Mouse (Mus musculus) gastrocnemius, adult 8-10 months (tissue): ENCODE results near the gene Casz1. TPM values are rescaled to one million over a fixed set of nuclear protein-coding genes. Genes with fewer than 3 reads are reported as not detected.

Source experiments
- DNase-seq, 2 experiments: peaks; one replicate each; pipeline ENCODE4 v3.0.0; 2022; ENCODE audit warnings: low spot score in 2 of 2
- total RNA-seq, 4 experiments: library from RNA; stranded (reverse); gene quantifications; 2 replicates each; pipeline ENCODE4 v1.2.4; 2022

The Casz1 gene
- total RNA-seq, 4 experiments from 2014 or later = 36.6 to 45.1 (median 43.9) TPM

DNA sequence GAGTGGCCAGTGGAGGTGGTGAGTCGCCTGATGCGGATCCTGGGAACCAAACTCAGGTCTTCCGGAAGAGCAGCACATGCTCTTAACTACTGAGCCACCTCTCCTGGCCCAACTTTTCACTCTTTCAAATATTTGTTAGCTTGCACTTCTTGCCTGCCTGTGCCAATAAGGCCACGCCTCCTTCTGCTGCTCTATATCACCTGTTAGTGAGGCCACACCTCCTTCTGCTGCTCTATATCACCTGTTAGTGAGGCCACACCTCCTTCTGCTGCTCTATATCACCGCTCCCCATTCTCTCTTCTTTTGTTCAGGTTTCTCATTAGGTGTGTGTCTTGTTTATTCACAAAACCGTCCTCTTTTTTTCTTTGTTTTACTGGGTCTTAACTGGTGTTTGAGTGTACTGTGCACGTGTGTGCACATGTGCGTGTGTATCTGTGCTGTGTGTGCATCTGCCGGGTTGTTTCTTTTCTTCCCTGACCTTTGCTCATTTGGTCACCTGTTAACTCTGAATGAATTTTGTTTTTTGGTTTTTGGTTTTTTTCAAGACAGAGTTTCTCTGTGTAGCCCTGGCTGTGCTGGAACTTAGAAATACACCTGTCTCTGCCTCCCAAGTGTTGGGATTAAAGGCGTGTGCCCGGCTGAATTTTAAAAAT lies 198.3 kb downstream of the Casz1 start:
- no peak for DNase-seq

Other genes with a start within 250 kb of the Casz1 start
- gene Exosc10, start 246.0 kb upstream of the Casz1 start, total RNA-seq = 10 to 100 TPM; 14.7 to 20.8 (median 17.6) TPM
- gene Srm, start 212.9 kb upstream of the Casz1 start, total RNA-seq = 10 to 100 TPM; 11.1 to 15.7 (median 12.5) TPM
- gene Masp2, start 201.9 kb upstream of the Casz1 start, total RNA-seq = under 1 TPM; 0.24 to 0.56 (median 0.53) TPM
- 100 to 1,000 TPM; 116 to 129 (median 124) TPM for gene Tardbp, start 177.4 kb upstream of the Casz1 start, total RNA-seq
- 1 to 10 TPM; 7.3 to 9.2 (median 8.8) TPM for gene Gm572, start 161.1 kb upstream of the Casz1 start, total RNA-seq